Comparison of ENCODE assay signal across 8 mouse cellular contexts in the genomic region with DNA sequence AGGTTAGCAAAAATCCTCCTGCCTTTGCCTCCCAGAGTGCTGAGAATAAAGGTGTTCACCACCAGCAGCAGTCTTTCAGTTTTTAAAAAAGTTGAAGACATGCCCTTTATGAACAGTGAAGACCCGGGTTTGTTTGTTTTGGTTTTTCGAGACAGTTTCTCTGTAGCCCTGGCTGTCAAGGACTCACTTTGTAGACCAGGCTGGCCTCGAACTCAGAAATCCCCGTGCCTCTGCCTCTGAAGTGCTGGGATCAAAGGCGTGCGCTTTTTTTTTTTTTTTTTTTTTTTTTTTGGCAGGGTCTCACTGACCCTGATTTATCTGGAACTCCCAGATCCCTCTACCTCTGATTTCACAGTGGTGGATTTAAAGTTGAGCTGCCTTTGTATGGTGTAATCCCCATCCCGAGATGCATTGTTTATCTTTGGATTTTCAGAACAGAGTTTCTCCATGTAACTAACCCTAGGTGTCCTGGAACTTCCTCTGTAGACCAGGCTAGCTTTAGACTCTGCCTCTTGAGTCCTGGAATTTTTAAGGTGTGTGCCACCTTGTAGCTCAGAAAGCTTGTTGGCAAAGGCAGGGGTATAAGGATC. TPM values are rescaled to one million over a fixed set of nuclear protein-coding genes. Genes with fewer than 3 reads are reported as not detected.
DNase-seq lines count a peak whose midpoint lies in the region; ATAC-seq and TF ChIP-seq lines count a peak whose summit lies in the region.

No protein-coding gene starts in this region.

- peaks cover 48% of the 10 kb centered on the region for H3K4me1 ChIP-seq in lung, embryonic 15.5 days
- peaks cover 16% of the 10 kb centered on the region; the same call in 1 of the 2 replicates for H3K4me1 ChIP-seq in limb, embryonic 14.5 days (ENCODE audit: control insufficient read depth, insufficient read depth, low read length)
- H3K4me1 ChIP-seq in stomach, embryonic 16.5 days (ENCODE audit: control insufficient read depth, insufficient read depth, low read length) = peaks cover 28% of the 10 kb centered on the region

- peak overlapping the region; percentile 10; the same call in 1 of the 2 replicates for H3K27ac ChIP-seq in lung, embryonic 15.5 days
- no peak overlapping the region for H3K27ac ChIP-seq in limb, embryonic 14.5 days (replicated peaks; ENCODE audit: low read depth, low read length)
- H3K27ac ChIP-seq in stomach, embryonic 16.5 days (ENCODE audit: low read length) = no peak overlapping the region

- no peak for TF ChIP-seq POLR2A in limb, embryonic 14.5 days (IDR thresholded peaks at IDR 0.05; ENCODE audit: borderline replicate concordance, extremely low read depth, insufficient read depth, insufficient read length)

- peaks cover 11% of the 10 kb centered on the region; the same call in 1 of the 2 replicates for H3K36me3 ChIP-seq in lung, embryonic 15.5 days
- H3K36me3 ChIP-seq in limb, embryonic 14.5 days (ENCODE audit: control insufficient read depth, insufficient read depth, low read length) = peaks cover 16% of the 10 kb centered on the region
- H3K36me3 ChIP-seq in stomach, embryonic 16.5 days (ENCODE audit: control insufficient read depth, insufficient read depth, low read length) = 0 out of 2 replicates have a peak, but pooled peaks cover 6% of the 10 kb centered on the region

- H3K4me2 ChIP-seq in lung, embryonic 15.5 days = peak overlapping the region; percentile 66
- peak overlapping the region; percentile 67 for H3K4me2 ChIP-seq in limb, embryonic 14.5 days (replicated peaks; ENCODE audit: low read depth, low read length, severe bottlenecking)
- H3K4me2 ChIP-seq in stomach, embryonic 16.5 days (ENCODE audit: low read depth, low read length) = peak overlapping the region; percentile 73

- peak overlapping the region; percentile 84 for H3K9ac ChIP-seq in lung, embryonic 15.5 days
- peak overlapping the region; percentile 97 for H3K9ac ChIP-seq in limb, embryonic 14.5 days (ENCODE audit: low read depth, low read length, severe bottlenecking)
- H3K9ac ChIP-seq in stomach, embryonic 16.5 days (ENCODE audit: low read length) = peak overlapping the region; percentile 70

- peak overlapping the region; percentile 60 for H3K4me3 ChIP-seq in lung, embryonic 15.5 days
- peak overlapping the region; percentile 85 for H3K4me3 ChIP-seq in limb, embryonic 14.5 days (replicated peaks; ENCODE audit: low read length)
- peak overlapping the region; percentile 97 for H3K4me3 ChIP-seq in stomach, embryonic 16.5 days (replicated peaks; ENCODE audit: low read length)

- WGBS in lung, embryonic 15.5 days = 3% methylated on average over 7 of the region's 7 CpGs
- 7% methylated on average over 7 of the region's 7 CpGs for WGBS in limb, embryonic 14.5 days
- WGBS in stomach, embryonic 16.5 days = 2% methylated on average over 7 of the region's 7 CpGs

- H3K27me3 ChIP-seq in lung, embryonic 15.5 days = no peaks in the 10 kb centered on the region
- no peaks in the 10 kb centered on the region for H3K27me3 ChIP-seq in limb, embryonic 14.5 days (ENCODE audit: control insufficient read depth, insufficient read depth, low read length)
- no peaks in the 10 kb centered on the region for H3K27me3 ChIP-seq in stomach, embryonic 16.5 days (ENCODE audit: control insufficient read depth, insufficient read depth, low read length)

- no peak for ATAC-seq in lung, embryonic 15.5 days (ENCODE audit: borderline replicate concordance, extremely low read depth, low FRiP score, low TSS enrichment)
- no peak for ATAC-seq in limb, embryonic 14.5 days (ENCODE audit: low FRiP score, low read depth)
- ATAC-seq in stomach, embryonic 16.5 days (ENCODE audit: insufficient read depth, low FRiP score) = no peak

- no peak for DNase-seq in lung, postnatal 4 days
- peak; percentile 70 for DNase-seq in fat pad, adult 2 months (ENCODE audit: extremely low read depth, low read depth, low spot score)
- no peak for DNase-seq in limb, embryonic 14.5 days (ENCODE audit: low spot score)
- DNase-seq in right cerebral cortex, postnatal 10 days (ENCODE audit: low spot score in 2 of 2) = no peak
- no peak for DNase-seq in adrenal gland, postnatal 4 days (ENCODE audit: low spot score in 2 of 2)
- no peak for DNase-seq in cerebellum, postnatal 36 days

- H3K9me3 ChIP-seq in lung, embryonic 15.5 days = no peaks in the 10 kb centered on the region
- no peaks in the 10 kb centered on the region for H3K9me3 ChIP-seq in limb, embryonic 14.5 days (ENCODE audit: control insufficient read depth, low read length)
- H3K9me3 ChIP-seq in stomach, embryonic 16.5 days (replicated peaks; ENCODE audit: control insufficient read depth, low read length) = no peaks in the 10 kb centered on the region

RNA-seq across cellular contexts. Expression of a gene that starts 2.1 kb away (rescaled TPM):
- polyA plus RNA-seq in lung, embryonic 15.5 days (2015; fragmentation: Nextera tagmentation; extraction: Ambion mirVana) = 265 and 267 TPM in 2 replicates
- 139 and 145 TPM in 2 replicates for polyA plus RNA-seq in limb, embryonic 14.5 days (2012; rRNA removed)
- polyA plus RNA-seq in limb, embryonic 14.5 days (2014; fragmentation: Nextera tagmentation; extraction: Ambion mirVana) = 258 and 273 TPM in 2 replicates
- 192 and 199 TPM in 2 replicates for polyA plus RNA-seq in stomach, embryonic 16.5 days (2015; fragmentation: Nextera tagmentation; extraction: Ambion mirVana)
- total RNA-seq in adrenal gland, postnatal 4 days (2021) = 100 to 1,000 TPM; 145 to 183 TPM

RNA-seq across cellular contexts. Expression of a gene that starts 16.0 kb away (rescaled TPM):
- 210 and 220 TPM in 2 replicates for polyA plus RNA-seq in lung, embryonic 15.5 days (2015; fragmentation: Nextera tagmentation; extraction: Ambion mirVana)
- polyA plus RNA-seq in limb, embryonic 14.5 days (2012; rRNA removed) = 105 and 106 TPM in 2 replicates
- 165 and 178 TPM in 2 replicates for polyA plus RNA-seq in limb, embryonic 14.5 days (2014; fragmentation: Nextera tagmentation; extraction: Ambion mirVana)
- polyA plus RNA-seq in stomach, embryonic 16.5 days (2015; fragmentation: Nextera tagmentation; extraction: Ambion mirVana) = 168 and 169 TPM in 2 replicates
- total RNA-seq in adrenal gland, postnatal 4 days (2021) = 100 to 1,000 TPM; 152 to 159 TPM

RNA-seq across cellular contexts. Expression of a gene that starts 37.5 kb away (rescaled TPM):
- 0.80 and 0.82 TPM in 2 replicates for polyA plus RNA-seq in lung, embryonic 15.5 days (2015; fragmentation: Nextera tagmentation; extraction: Ambion mirVana)
- polyA plus RNA-seq in limb, embryonic 14.5 days (2012; rRNA removed) = 0.70 TPM in 2 replicates
- polyA plus RNA-seq in limb, embryonic 14.5 days (2014; fragmentation: Nextera tagmentation; extraction: Ambion mirVana) = 0.57 and 0.94 TPM in 2 replicates
- 0.59 and 0.90 TPM in 2 replicates for polyA plus RNA-seq in stomach, embryonic 16.5 days (2015; fragmentation: Nextera tagmentation; extraction: Ambion mirVana)
- 1 to 10 TPM; 3.8 to 4.1 TPM for total RNA-seq in adrenal gland, postnatal 4 days (2021)
